Mouse (Mus musculus): ENCODE measurements at regions not wholly inside any gene's neighbourhood (a gene's known extent, or its start where the extent isn't known, plus 50 kb on each side); places are given as distances from the start of the nearest gene placed in this dataset.

DNA sequence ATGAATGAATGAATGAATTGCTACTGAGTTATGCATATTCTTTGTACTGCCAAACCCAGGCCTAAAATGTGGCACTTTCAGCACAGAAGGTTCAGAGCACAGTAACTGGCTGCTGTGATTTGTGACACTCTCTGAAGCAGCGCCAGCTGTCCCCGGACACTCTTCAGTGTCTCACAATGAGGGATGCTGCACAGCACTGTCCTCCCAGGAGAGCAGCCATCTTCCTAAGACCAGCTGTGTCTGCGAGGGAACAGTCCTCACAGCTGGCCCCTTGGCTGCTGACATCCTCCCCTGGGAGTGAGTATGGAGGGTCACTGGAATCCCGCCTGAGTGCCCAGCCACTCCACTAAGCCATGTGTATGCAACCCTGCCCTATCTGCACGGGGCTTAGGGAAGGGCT is 265.9 kb upstream of the Zfp637 start:
- WGBS = 74% methylated on average over 5 of the region's 5 CpGs
- Histone ChIP-seq H3K9ac (ENCODE audit: low read depth, low read length) (no peak overlapping the region), H3K4me1 (replicated peaks; ENCODE audit: control insufficient read depth, insufficient read depth, low read length) (no peaks in the 10 kb centered on the region; the same call in 1 of the 2 replicates), H3K36me3 (ENCODE audit: control insufficient read depth, insufficient read depth, low read length) (no peaks in the 10 kb centered on the region), H3K4me3 (ENCODE audit: low read depth, low read length) (no peak overlapping the region), H3K27me3 (ENCODE audit: control insufficient read depth, insufficient read depth, low read length) (no peaks in the 10 kb centered on the region), H3K9me3 (ENCODE audit: control insufficient read depth, low read length) (no peaks in the 10 kb centered on the region), H3K4me2 (replicated peaks; ENCODE audit: low read depth, low read length) (no peak overlapping the region), H3K27ac (ENCODE audit: low read depth, low read length) (no peak overlapping the region)
- DNase-seq (ENCODE audit: low spot score) (no peak), ATAC-seq (ENCODE audit: low FRiP score) (no peak)

DNA sequence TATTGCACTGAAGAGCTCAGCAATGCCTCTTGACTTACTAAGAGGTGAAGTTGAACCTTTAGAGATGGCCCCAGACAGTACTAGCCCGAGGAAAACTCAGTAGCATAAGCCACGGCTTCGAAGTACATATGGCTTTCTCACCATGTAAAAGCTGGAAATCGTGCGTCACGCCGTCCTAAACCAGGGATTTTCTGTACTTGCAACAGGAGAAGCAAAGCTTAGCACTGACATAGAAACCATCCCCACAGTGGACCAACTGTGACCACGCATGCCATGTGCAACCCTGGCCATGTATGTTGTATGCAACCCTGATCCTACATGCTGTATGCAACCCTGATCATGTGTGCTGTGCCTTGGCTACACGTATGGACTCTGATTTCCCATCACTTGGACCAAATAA is 265.0 kb upstream of the Zfp637 start:
- Histone ChIP-seq H3K4me2 (replicated peaks; ENCODE audit: low read depth, low read length) (no peak overlapping the region), H3K9ac (ENCODE audit: low read depth, low read length) (no peak overlapping the region), H3K27me3 (ENCODE audit: control insufficient read depth, insufficient read depth, low read length) (no peaks in the 10 kb centered on the region), H3K9me3 (ENCODE audit: control insufficient read depth, low read length) (no peaks in the 10 kb centered on the region), H3K4me1 (replicated peaks; ENCODE audit: control insufficient read depth, insufficient read depth, low read length) (no peaks in the 10 kb centered on the region; the same call in 1 of the 2 replicates), H3K27ac (ENCODE audit: low read depth, low read length) (no peak overlapping the region), H3K4me3 (ENCODE audit: low read depth, low read length) (no peak overlapping the region), H3K36me3 (ENCODE audit: control insufficient read depth, insufficient read depth, low read length) (no peaks in the 10 kb centered on the region)
- 91% methylated on average over 9 of the region's 9 CpGs for WGBS
- ATAC-seq (ENCODE audit: low FRiP score) = no peak
- no peak for DNase-seq (ENCODE audit: low spot score)

DNA sequence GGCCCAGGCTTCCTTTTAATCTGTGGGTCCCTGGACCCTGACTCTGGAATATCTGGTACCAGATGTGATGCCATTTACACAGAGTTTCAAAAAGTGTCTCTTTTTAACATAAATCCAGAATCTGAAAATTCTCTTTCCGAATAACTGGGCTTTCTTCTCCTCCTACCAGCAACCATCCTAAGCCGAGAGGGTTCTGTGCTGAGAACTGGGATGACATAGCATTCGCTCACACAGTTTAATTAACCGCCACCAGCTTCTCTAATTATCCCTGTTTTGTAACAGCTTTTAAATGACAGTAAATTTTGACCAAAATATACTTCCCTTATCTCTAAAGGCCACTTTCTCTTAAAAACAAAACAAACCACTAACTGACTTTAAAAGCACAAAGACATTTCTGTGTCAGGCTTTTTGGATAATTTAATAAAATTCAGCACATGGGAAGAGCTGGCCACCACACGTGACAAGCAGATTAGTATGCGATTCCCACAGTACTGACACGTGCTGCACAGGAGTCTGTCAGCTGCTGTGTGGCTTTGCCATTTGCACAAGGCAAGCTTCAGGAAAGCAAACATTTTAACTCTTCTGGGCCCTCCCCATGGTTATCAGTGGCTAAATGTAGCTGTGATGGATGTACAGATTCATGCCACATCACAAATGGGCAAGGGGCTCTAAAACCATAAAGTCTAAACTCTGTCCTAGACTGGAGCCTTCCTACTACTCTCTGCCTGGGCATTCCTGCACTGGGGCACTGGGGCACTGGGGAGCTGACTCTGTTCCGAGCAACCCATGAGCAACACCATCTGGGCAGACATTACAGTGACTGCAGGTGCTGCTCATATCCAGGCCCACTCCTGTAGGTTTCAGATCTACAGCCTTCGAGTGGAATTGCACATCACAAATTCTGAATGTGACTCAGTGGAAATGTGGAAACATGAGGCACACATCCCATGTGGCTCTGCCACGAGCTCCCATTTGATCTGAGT is 263.1 kb upstream of the Zfp637 start:
- Histone ChIP-seq H3K27ac (ENCODE audit: low read depth, low read length) (no peak overlapping the region), H3K4me2 (replicated peaks; ENCODE audit: low read depth, low read length) (no peak overlapping the region), H3K9ac (ENCODE audit: low read depth, low read length) (no peak overlapping the region), H3K9me3 (ENCODE audit: control insufficient read depth, low read length) (no peaks in the 10 kb centered on the region), H3K36me3 (ENCODE audit: control insufficient read depth, insufficient read depth, low read length) (no peaks in the 10 kb centered on the region), H3K4me3 (ENCODE audit: low read depth, low read length) (no peak overlapping the region), H3K4me1 (replicated peaks; ENCODE audit: control insufficient read depth, insufficient read depth, low read length) (no peaks in the 10 kb centered on the region), H3K27me3 (ENCODE audit: control insufficient read depth, insufficient read depth, low read length) (no peaks in the 10 kb centered on the region)
- DNase-seq (ENCODE audit: low spot score) (no peak), ATAC-seq (ENCODE audit: low FRiP score) (no peak)
- 84% methylated on average over 10 of the region's 10 CpGs for WGBS

DNA sequence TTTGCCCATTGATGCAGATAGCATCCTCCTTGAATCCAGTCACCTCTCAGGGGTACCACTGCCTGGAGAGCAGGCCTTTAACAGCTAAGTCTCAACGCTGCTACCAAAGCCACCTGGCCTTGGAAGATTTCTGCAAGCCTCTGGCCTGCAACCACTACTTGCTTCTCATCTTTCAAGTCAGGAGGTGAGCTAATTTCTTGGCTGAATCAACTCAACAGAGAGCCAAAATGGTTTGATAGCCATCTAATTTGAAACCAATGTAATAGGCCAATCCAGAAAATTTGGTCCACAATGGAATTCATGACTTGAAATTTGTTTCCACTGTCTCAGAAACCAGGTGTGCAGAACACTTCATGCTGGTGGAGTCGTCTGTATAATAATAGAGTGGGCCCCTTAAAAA is 260.0 kb upstream of the Zfp637 start:
- 74% methylated on average over 2 of the region's 2 CpGs for WGBS
- Histone ChIP-seq H3K27me3 (ENCODE audit: control insufficient read depth, insufficient read depth, low read length) (no peaks in the 10 kb centered on the region), H3K9me3 (ENCODE audit: control insufficient read depth, low read length) (no peaks in the 10 kb centered on the region), H3K27ac (ENCODE audit: low read depth, low read length) (no peak overlapping the region), H3K36me3 (ENCODE audit: control insufficient read depth, insufficient read depth, low read length) (no peaks in the 10 kb centered on the region), H3K9ac (ENCODE audit: low read depth, low read length) (no peak overlapping the region), H3K4me3 (ENCODE audit: low read depth, low read length) (no peak overlapping the region), H3K4me2 (replicated peaks; ENCODE audit: low read depth, low read length) (no peak overlapping the region), H3K4me1 (replicated peaks; ENCODE audit: control insufficient read depth, insufficient read depth, low read length) (no peaks in the 10 kb centered on the region)
- ATAC-seq (ENCODE audit: low FRiP score) (no peak), DNase-seq (ENCODE audit: low spot score) (no peak)

DNA sequence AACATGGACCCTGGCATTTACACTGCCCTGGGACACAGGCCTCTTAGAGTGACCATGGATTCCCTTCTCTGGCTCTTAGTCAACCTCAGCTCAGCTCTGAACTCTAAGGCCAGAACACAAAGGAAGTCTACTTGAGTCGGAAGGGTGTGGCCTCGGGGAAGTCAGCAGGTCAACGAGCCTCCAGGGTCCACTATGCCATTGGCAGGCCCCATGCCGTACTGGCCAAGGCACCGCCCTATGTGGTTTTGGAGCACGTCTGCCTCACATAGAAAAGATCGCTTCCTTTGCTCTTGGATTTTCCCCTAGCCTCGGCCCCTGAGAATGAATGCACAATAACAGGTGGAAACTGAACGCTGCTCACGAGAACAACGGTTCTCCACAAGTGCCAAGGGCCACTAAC is 257.9 kb upstream of the Zfp637 start:
- WGBS = 92% methylated on average over 11 of the region's 11 CpGs

DNA sequence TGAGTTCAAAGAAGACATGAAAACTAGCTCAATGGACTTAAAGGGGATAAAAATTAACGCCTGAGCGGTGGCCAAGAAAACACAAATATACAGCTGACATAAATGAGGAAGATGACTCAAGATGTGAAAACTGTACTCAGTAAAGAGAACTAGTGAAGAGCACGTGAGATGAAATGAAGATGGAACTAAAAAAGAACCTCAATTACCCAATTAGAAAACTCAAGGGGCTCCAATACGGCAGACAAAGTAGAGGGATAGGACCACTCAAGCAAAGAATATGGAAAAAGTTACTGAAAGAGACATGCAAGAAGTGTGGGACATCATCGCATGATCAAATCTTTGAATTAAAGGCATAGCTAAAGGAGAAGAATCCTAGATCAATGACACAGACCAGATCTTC is 256.4 kb upstream of the Zfp637 start:
- H3K9ac ChIP-seq (ENCODE audit: low read depth, low read length) = no peak overlapping the region
- H3K4me1 ChIP-seq (replicated peaks; ENCODE audit: control insufficient read depth, insufficient read depth, low read length) = no peaks in the 10 kb centered on the region
- WGBS = 95% methylated on average over 5 of the region's 5 CpGs
- no peak overlapping the region for H3K4me3 ChIP-seq (ENCODE audit: low read depth, low read length)
- H3K4me2 ChIP-seq (replicated peaks; ENCODE audit: low read depth, low read length) = no peak overlapping the region
- no peaks in the 10 kb centered on the region for H3K9me3 ChIP-seq (ENCODE audit: control insufficient read depth, low read length)
- H3K27ac ChIP-seq (ENCODE audit: low read depth, low read length) = no peak overlapping the region
- DNase-seq (ENCODE audit: low spot score) (no peak), ATAC-seq (ENCODE audit: low FRiP score) (no peak)
- no peaks in the 10 kb centered on the region for H3K27me3 ChIP-seq (ENCODE audit: control insufficient read depth, insufficient read depth, low read length)
- no peaks in the 10 kb centered on the region for H3K36me3 ChIP-seq (ENCODE audit: control insufficient read depth, insufficient read depth, low read length)

More for the DNA sequence above, 257.9 kb upstream of the Zfp637 start:
- H3K36me3 ChIP-seq (ENCODE audit: control insufficient read depth, insufficient read depth, low read length) = no peaks in the 10 kb centered on the region
- H3K4me1 ChIP-seq (replicated peaks; ENCODE audit: control insufficient read depth, insufficient read depth, low read length) = no peaks in the 10 kb centered on the region
- no peak for DNase-seq (ENCODE audit: low spot score)
- no peak overlapping the region for H3K4me2 ChIP-seq (replicated peaks; ENCODE audit: low read depth, low read length)
- no peak overlapping the region for H3K9ac ChIP-seq (ENCODE audit: low read depth, low read length)
- H3K4me3 ChIP-seq (ENCODE audit: low read depth, low read length) = no peak overlapping the region
- H3K27ac ChIP-seq (ENCODE audit: low read depth, low read length) = no peak overlapping the region
- no peaks in the 10 kb centered on the region for H3K9me3 ChIP-seq (ENCODE audit: control insufficient read depth, low read length)
- H3K27me3 ChIP-seq (ENCODE audit: control insufficient read depth, insufficient read depth, low read length) = no peaks in the 10 kb centered on the region
- no peak for ATAC-seq (ENCODE audit: low FRiP score)

DNA sequence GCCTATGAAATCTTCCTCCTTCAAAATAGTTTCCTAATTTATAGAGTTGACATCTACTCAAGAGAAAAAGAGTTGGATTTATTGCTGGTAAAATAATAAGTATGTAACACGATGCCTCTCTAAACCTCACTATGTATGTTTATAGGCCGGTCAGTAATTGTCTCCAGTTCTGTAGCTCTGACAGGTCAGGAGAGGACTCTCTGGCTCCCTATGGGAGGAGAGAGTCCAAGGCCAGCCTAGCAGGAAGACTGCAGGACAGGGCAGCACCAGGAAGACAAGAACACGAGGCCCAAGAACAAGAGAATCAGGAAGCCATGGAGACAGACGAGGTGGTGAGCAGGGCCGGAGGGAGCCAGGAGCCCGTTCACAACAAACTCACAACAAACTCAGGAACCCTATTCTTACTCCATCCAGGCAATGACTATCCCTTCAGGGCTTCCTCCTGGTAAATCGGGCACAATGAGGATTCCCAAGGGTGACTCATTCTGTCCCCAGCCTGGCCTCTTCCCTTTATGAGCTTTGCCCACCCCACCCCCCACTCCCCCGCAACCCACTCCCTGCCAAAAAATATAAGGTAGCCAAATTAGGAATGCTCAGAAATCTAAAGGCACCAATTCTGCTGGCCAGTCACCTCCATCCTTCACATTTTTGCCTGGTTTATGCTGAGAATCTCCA is 244.7 kb upstream of the Zfp637 start:
- Histone ChIP-seq H3K27me3 (ENCODE audit: control insufficient read depth, insufficient read depth, low read length) (no peaks in the 10 kb centered on the region), H3K9ac (ENCODE audit: low read depth, low read length) (no peak overlapping the region), H3K4me3 (ENCODE audit: low read depth, low read length) (no peak overlapping the region), H3K27ac (ENCODE audit: low read depth, low read length) (no peak overlapping the region), H3K4me1 (replicated peaks; ENCODE audit: control insufficient read depth, insufficient read depth, low read length) (no peaks in the 10 kb centered on the region), H3K9me3 (ENCODE audit: control insufficient read depth, low read length) (no peaks in the 10 kb centered on the region), H3K36me3 (ENCODE audit: control insufficient read depth, insufficient read depth, low read length) (no peaks in the 10 kb centered on the region), H3K4me2 (replicated peaks; ENCODE audit: low read depth, low read length) (no peak overlapping the region)
- no peak for ATAC-seq (ENCODE audit: low FRiP score)
- no peak for DNase-seq (ENCODE audit: low spot score)
- WGBS = 87% methylated on average over 8 of the region's 8 CpGs

DNA sequence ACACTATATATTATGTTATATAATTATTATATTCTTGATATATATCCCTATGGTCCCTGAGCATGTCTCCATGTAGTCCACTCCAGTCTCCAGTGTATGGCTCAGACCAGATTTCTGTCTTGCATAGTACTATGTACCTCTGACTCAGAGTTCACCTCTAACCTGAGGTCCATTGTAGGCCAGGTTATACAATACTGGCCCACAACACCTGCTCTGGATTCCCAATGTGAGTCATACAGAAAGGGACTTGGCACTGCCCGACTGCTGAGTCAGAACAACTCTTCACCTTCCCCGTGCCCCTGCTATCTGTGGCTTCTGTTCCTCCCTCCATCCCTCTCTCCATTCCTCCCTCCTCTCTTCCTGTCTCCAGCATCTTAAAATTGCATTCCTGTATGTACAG is 236.1 kb upstream of the Zfp637 start:
- no peak overlapping the region for H3K27ac ChIP-seq (ENCODE audit: low read depth, low read length)
- H3K27me3 ChIP-seq (ENCODE audit: control insufficient read depth, insufficient read depth, low read length) = no peaks in the 10 kb centered on the region
- no peaks in the 10 kb centered on the region for H3K9me3 ChIP-seq (ENCODE audit: control insufficient read depth, low read length)
- no peaks in the 10 kb centered on the region for H3K36me3 ChIP-seq (ENCODE audit: control insufficient read depth, insufficient read depth, low read length)
- no peak for ATAC-seq (ENCODE audit: low FRiP score)
- no peak for DNase-seq (ENCODE audit: low spot score)
- no peak overlapping the region for H3K4me2 ChIP-seq (replicated peaks; ENCODE audit: low read depth, low read length)
- H3K9ac ChIP-seq (ENCODE audit: low read depth, low read length) = no peak overlapping the region
- H3K4me1 ChIP-seq (replicated peaks; ENCODE audit: control insufficient read depth, insufficient read depth, low read length) = no peaks in the 10 kb centered on the region
- no peak overlapping the region for H3K4me3 ChIP-seq (ENCODE audit: low read depth, low read length)
- 100% methylated on average over 2 of the region's 2 CpGs for WGBS

DNA sequence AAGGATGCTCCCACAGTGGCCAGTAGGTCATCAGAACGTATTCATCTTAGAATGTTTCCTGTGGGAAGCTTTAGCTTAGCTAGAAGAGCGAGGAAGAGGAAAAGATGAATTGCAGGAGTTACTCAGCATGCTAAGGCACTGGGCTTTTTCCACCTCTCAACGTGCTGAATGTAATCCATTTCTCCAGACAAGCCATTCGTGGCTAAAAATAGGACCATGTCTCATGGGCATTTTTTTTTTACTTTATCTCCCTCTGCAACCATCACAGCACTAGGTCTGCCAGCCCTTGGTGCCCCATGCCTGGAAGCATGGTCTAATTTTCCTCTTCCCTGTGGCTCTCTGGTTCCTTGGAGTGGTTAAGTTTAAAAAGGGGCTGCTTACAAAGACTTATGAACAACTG is 235.3 kb upstream of the Zfp637 start:
- no peak for DNase-seq (ENCODE audit: low spot score)
- Histone ChIP-seq H3K27ac (ENCODE audit: low read depth, low read length) (no peak overlapping the region), H3K27me3 (ENCODE audit: control insufficient read depth, insufficient read depth, low read length) (no peaks in the 10 kb centered on the region), H3K9ac (ENCODE audit: low read depth, low read length) (no peak overlapping the region), H3K9me3 (ENCODE audit: control insufficient read depth, low read length) (no peaks in the 10 kb centered on the region), H3K4me3 (ENCODE audit: low read depth, low read length) (no peak overlapping the region), H3K4me2 (replicated peaks; ENCODE audit: low read depth, low read length) (no peak overlapping the region), H3K36me3 (ENCODE audit: control insufficient read depth, insufficient read depth, low read length) (no peaks in the 10 kb centered on the region), H3K4me1 (replicated peaks; ENCODE audit: control insufficient read depth, insufficient read depth, low read length) (no peaks in the 10 kb centered on the region)
- ATAC-seq (ENCODE audit: low FRiP score) = no peak
- WGBS = 78% methylated on average over 4 of the region's 4 CpGs

All from hindbrain, embryonic 11.5 days (tissue).